Mouse (Mus musculus) kidney, embryonic 14.5 days (tissue): ENCODE measurements around the gene Ggps1. TPM values are rescaled to one million over a fixed set of nuclear protein-coding genes. Genes with fewer than 3 reads are reported as not detected.

Experiments used
- ATAC-seq: fragments of 200-750 bp; cut with Nextera tagmentation; 2 replicates; pipeline ENCODE4 v1.8.0; 2017; ENCODE audit warnings: moderate number of reproducible peaks, mild to moderate bottlenecking, moderate TSS enrichment, moderate library complexity; ENCODE audit not compliant: low FRiP score, low TSS enrichment
- H3K27ac ChIP-seq: fragments of 300-500 bp; sonication (generic); 2 replicates; pipeline ENCODE4 v1.5.1; 2014; ENCODE audit warnings: low read depth, mild to moderate bottlenecking, low read length, moderate library complexity, mixed read lengths
- H3K27me3 ChIP-seq: fragments of 300-500 bp; sonication (generic); 2 replicates; pipeline ENCODE4 v1.6.1; 2014; ENCODE audit warnings: mild to moderate bottlenecking, low read length; ENCODE audit not compliant: control insufficient read depth, insufficient read depth
- H3K36me3 ChIP-seq: fragments of 300-500 bp; sonication (generic); 2 replicates; pipeline ENCODE4 v1.6.1; 2014; ENCODE audit warnings: low read length, mixed read lengths; ENCODE audit not compliant: control insufficient read depth, insufficient read depth
- H3K4me1 ChIP-seq: fragments of 300-500 bp; sonication (generic); 2 replicates; pipeline ENCODE4 v1.6.1; 2014; ENCODE audit warnings: low read length, mixed read lengths; ENCODE audit not compliant: control insufficient read depth, insufficient read depth
- H3K4me2 ChIP-seq: fragments of 300-500 bp; sonication (generic); replicated peaks from 2 replicates; pipeline ENCODE4 v1.6.1; 2014; ENCODE audit warnings: low read depth, mild to moderate bottlenecking, low read length
- H3K4me3 ChIP-seq: fragments of 300-500 bp; sonication (generic); 2 replicates; pipeline ENCODE4 v1.5.1; 2014; ENCODE audit warnings: mild to moderate bottlenecking, low read length
- H3K9ac ChIP-seq: fragments of 300-500 bp; sonication (generic); 2 replicates; pipeline ENCODE4 v1.6.1; 2014; ENCODE audit warnings: low read depth, mild to moderate bottlenecking, low read length, moderate library complexity
- H3K9me3 ChIP-seq: fragments of 300-500 bp; sonication (generic); 2 replicates; pipeline ENCODE4 v1.6.1; 2016; ENCODE audit warnings: low read length; ENCODE audit not compliant: control insufficient read depth
- WGBS: fragments of 180-500 bp; shearing (Covaris S2); extraction: QIAGEN DNeasy Blood & Tissue Kit; methylation state at CpG from one replicate; pipeline ENCODE4 v1.1.7; 2014; 5-methylcytosine and 5-hydroxymethylcytosine counted together
- polyA plus RNA-seq: library from polyadenylated mRNA; unstranded; fragments of >200 nt; fragmentation: Nextera tagmentation; extraction: Ambion mirVana; gene quantifications from 2 replicates; pipeline ENCODE4 v1.2.1, GENCODE M21; 2014

The Ggps1 gene
- 44.2 and 57.2 TPM in 2 replicates for polyA plus RNA-seq

DNA sequence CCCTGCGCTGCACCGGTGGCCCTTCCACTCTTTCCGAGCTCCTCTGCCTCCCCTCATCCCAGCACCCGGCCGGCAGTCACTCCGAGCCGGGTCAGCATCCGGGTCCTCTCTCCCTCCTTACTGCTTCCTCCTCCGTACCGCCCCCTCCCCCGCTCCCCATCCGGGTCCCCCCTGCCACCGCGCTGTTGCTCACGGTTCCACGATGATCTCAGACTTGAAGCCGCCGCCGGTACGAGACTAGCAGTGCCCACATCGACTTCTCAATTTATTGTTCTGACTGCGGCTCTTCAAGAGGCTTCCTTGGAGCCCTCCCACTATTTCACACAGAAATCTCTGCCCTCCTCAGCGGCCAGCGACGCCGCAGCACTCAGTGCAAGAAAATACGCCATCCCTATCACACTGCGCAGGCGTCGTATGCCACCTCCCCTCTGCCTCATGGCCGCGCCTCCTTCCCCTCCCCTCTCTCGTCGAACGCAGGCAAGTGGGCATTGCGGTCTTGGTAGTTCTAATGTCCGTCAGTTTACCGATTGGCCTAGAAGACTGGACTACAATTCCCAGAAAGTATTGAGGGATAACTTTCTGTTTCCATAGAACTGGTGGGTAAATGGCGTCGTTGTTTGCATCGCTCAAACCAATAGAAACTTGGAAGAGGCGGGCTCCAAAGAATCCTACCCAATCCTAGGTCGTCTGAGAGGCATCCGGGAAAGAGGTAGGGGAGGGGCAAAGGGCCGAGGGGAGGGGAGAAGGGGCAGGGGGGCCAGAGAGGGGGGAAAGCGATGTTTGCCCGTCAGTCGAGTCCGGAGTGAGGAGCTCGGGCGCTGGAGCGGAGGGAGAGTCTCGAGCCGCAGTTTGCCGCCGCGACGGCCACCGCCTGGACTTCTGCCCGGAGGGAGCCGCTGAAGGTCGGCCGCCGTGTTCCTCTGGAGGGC lies at the start of gene Ggps1, which contains the start of gene Arid4b:
Gene Ggps1, minus strand, starts transcription at position 476 of the 929 bp plus-strand sequence.
Gene Arid4b, plus strand, starts transcription at position 220 of the 929 bp plus-strand sequence.
- no peaks in the 10 kb centered on the region for H3K4me1 ChIP-seq
- H3K36me3 ChIP-seq: peaks cover 9% of the 10 kb centered on the region; the same call in 1 of the 2 replicates
- no peaks in the 10 kb centered on the region for H3K27me3 ChIP-seq
- peak within 1 kb of the TSS; percentile 97 for H3K27ac ChIP-seq
- under 1% methylated on average over 57 of the region's 64 CpGs for WGBS
- peak within 1 kb of the TSS; percentile 94 for H3K9ac ChIP-seq
- H3K4me2 ChIP-seq: peak within 1 kb of the TSS; percentile 65
- no peaks in the 10 kb centered on the region for H3K9me3 ChIP-seq
- H3K4me3 ChIP-seq: peak within 1 kb of the TSS; percentile 96
- peak; percentile 98 for ATAC-seq

DNA sequence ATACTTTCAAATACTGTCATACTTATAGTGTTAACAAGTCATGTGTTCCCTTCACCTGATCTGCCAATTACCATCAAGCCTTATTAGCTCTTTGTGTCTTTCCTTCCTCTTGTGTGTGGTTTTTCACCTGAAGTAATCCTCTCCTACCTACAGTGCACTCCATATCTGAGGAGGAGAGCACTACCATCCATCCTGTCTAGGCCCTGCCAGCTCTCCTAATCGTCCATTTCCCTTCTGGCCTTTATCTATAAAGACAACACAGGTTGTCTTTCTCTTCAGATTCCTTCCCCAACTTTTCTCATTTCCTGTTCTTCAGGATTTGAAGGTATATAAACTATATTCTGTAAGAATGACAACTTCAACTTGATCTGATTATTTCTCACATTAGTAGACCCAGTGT lies 47.9 kb upstream of the Ggps1 start:
- Histone ChIP-seq H3K36me3 (no peaks in the 10 kb centered on the region), H3K4me1 (0 out of 2 replicates have a peak, but pooled peaks cover 5% of the 10 kb centered on the region), H3K4me2 (no peak overlapping the region), H3K27ac (no peak overlapping the region), H3K27me3 (no peaks in the 10 kb centered on the region), H3K9ac (no peak overlapping the region), H3K9me3 (no peaks in the 10 kb centered on the region), H3K4me3 (no peak overlapping the region)
- WGBS: 48% methylated on average over 1 of the region's 1 CpGs
- no peak for ATAC-seq

DNA sequence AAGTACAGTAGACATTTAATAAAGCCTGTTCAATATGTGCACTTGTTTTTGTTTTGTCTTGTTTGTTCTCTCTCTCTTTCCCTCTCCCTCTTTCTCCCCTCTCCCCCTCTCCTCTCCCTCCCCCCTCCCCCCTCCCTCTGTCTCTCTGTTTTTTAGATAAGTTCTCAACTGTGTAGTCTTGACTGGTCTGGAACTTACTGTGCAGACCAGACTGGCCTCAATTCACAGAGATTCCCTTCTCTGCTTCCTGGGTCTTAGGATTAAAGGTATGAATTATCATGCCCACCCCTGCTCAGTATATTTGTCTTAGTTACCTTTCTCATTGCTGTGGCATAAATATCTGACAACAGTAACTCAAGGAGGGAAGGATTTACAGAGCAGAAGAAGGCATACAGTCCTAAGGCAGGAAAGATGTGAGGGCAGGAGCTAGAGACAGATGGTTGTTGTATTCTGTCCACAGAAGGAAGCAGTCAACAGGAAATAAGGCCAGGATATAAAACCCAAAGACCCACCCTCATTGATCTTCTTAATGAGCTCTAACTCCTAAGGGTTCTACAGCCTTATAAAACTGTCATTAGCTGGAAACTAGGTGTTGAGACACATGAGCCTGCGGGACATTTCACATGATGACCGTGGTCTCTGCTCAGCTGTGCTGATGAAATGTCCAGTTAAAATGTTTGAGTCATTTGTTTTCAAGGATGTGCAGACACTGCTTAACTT lies 47.0 kb upstream of the Ggps1 start:
- 29% methylated on average over 2 of the region's 2 CpGs for WGBS
- H3K27ac ChIP-seq: no peak overlapping the region
- H3K4me3 ChIP-seq: no peak overlapping the region
- H3K27me3 ChIP-seq: no peaks in the 10 kb centered on the region
- H3K4me1 ChIP-seq: 0 out of 2 replicates have a peak, but pooled peaks cover 5% of the 10 kb centered on the region
- H3K4me2 ChIP-seq: no peak overlapping the region
- no peaks in the 10 kb centered on the region for H3K36me3 ChIP-seq
- peak; percentile 87 for ATAC-seq
- H3K9ac ChIP-seq: no peak overlapping the region
- H3K9me3 ChIP-seq: no peaks in the 10 kb centered on the region

DNA sequence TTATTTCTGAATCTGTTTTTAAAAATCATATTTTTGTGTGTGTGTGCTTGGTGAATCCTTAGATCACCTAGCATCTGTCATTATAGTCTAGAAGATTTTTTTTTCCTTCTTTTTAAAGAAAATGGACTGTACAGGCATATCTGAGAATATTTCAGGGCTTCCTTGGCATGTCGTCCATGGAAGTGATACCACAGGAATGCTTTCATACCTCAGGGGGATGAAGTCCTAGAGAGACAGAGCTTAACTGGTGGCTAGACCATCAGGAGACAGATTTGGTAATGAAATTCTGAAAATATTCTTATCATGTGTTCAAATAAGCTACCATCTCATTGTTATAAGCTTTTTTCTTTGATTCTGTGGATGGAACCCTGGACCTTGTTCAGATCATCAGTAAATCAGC lies 39.7 kb upstream of the Ggps1 start:
- H3K4me2 ChIP-seq: no peak overlapping the region
- 73% methylated on average over 1 of the region's 1 CpGs for WGBS
- no peak overlapping the region for H3K27ac ChIP-seq
- H3K36me3 ChIP-seq: no peaks in the 10 kb centered on the region
- ATAC-seq: no peak
- no peak overlapping the region for H3K4me3 ChIP-seq
- H3K9me3 ChIP-seq: no peaks in the 10 kb centered on the region
- no peaks in the 10 kb centered on the region for H3K27me3 ChIP-seq
- no peaks in the 10 kb centered on the region for H3K4me1 ChIP-seq
- H3K9ac ChIP-seq: no peak overlapping the region

DNA sequence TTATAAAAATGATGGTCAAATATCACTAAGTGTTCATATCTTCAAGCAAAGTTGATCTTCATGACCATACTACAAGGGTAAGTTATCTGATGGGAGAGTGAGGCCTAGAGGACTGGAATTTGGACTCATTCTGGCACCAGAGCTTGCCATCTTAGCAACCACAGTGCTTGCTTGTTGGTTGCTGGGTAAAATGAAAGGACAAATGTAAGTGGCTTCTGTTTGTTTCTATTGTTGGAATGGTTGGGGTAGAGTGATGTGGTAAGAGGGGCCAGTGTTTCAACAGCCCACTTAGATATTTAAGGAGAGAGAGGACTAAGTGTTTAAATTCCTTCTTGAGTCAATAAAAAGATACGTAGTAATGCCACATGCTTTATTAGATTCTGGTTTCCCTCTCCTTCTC lies 25.4 kb upstream of the Ggps1 start:
- H3K27me3 ChIP-seq: no peaks in the 10 kb centered on the region
- H3K27ac ChIP-seq: no peak overlapping the region
- 93% methylated on average over 1 of the region's 1 CpGs for WGBS
- H3K9me3 ChIP-seq: no peaks in the 10 kb centered on the region; the same call in 1 of the 2 replicates
- no peak overlapping the region for H3K9ac ChIP-seq
- H3K4me3 ChIP-seq: no peak overlapping the region
- H3K4me1 ChIP-seq: no peaks in the 10 kb centered on the region
- ATAC-seq: no peak
- no peak overlapping the region for H3K4me2 ChIP-seq
- no peaks in the 10 kb centered on the region for H3K36me3 ChIP-seq

DNA sequence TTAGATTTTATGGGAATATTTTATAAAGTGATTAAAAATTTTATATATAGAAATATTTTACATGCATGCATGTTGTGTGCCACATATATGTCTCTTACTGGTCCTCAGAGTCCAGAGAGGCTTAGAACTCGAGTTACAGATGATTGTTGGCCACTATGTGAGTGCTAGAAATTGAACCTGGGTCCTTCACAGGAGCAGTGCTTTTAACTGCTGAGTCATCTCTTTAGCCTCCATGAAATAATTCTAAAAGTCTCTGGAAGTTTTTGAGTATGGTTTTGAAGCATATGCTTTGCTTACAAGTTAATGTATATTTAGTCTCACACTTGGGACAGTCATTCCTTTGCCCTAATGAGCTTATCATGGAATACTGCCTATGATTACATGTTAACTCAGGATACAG lies 12.0 kb upstream of the Ggps1 start:
- ATAC-seq: no peak
- Histone ChIP-seq H3K9me3 (no peaks in the 10 kb centered on the region), H3K4me2 (no peak overlapping the region), H3K9ac (no peak overlapping the region), H3K27me3 (no peaks in the 10 kb centered on the region), H3K36me3 (no peaks in the 10 kb centered on the region; the same call in 1 of the 2 replicates), H3K4me1 (no peaks in the 10 kb centered on the region), H3K27ac (no peak overlapping the region), H3K4me3 (no peak overlapping the region)
- 94% methylated on average over 1 of the region's 1 CpGs for WGBS

DNA sequence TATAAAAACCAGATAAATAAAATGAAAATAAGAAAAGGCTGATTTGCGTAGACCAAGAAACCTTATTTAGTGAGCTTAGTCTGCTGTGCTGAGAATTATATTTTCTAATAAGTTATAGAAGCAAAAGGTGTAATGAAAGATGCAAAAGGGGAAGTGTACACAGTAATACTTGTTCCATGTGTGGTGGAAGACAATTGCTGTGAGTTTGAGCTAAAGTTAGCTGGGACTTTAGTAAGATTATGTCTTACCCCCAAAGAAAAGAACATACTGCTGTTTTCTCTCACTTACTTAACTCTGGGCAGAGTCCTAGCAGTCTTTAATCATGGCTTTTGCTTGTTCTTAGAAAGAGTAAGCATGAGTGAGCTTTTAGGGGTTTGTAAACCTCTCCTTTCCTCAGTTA lies 11.1 kb upstream of the Ggps1 start:
- WGBS: 95% methylated on average over 1 of the region's 1 CpGs
- no peak for ATAC-seq
- H3K4me3 ChIP-seq: no peak overlapping the region
- H3K9ac ChIP-seq: no peak overlapping the region
- H3K4me2 ChIP-seq: no peak overlapping the region
- H3K27me3 ChIP-seq: no peaks in the 10 kb centered on the region
- H3K36me3 ChIP-seq: no peaks in the 10 kb centered on the region; the same call in 1 of the 2 replicates
- no peaks in the 10 kb centered on the region for H3K9me3 ChIP-seq
- H3K27ac ChIP-seq: no peak overlapping the region
- H3K4me1 ChIP-seq: no peaks in the 10 kb centered on the region

DNA sequence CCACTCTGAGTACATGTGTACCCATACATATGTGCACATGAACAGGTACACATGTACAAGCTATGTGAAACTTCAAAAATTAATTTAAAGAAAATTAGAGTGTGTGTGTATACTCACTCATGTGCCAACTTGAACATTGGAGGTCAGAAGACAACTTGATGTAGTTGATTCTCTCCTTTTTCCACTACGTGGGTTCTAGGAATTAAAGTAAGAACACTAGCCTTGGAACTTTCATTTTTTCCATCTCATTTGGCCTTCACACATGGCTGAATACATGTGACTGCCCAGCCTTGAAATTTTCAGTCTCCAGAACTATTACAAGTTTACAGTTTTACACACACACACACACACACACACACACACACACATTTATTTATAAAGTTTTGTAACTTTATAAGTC lies 6.0 kb upstream of the Ggps1 start:
- whole genome bisulfite sequencing: 84% methylated on average over 1 of the region's 1 CpGs
- H3K9me3 ChIP-seq: no peaks in the 10 kb centered on the region

DNA sequence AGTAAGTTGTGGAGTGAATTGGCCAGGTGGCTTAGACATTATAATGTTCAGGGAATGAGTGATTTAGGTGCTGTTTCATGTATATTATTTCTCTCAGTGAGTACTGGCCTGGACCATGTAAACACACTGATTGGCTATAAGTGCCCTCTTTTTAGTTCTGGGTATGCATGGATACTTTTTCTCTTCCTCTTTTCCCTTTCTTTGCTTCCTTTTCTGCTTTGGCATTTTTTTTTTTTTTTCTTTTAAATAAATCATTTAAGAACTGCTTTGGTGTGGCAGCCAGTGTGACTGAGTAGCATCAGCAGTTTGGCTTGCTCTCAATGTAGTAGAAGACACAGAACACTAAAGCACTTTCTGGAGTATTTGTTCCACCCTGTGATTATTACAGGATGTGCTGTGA lies 4.7 kb upstream of the Ggps1 start:
- Histone ChIP-seq H3K27me3 (no peaks in the 10 kb centered on the region), H3K36me3 (no peaks in the 10 kb centered on the region; the same call in 1 of the 2 replicates), H3K9me3 (no peaks in the 10 kb centered on the region), H3K4me1 (no peaks in the 10 kb centered on the region), H3K9ac (no peak overlapping the region), H3K4me2 (no peak overlapping the region), H3K4me3 (no peak overlapping the region), H3K27ac (no peak overlapping the region)
- ATAC-seq: no peak

More for the DNA sequence above, 6.0 kb upstream of the Ggps1 start:
- Histone ChIP-seq H3K27me3 (no peaks in the 10 kb centered on the region), H3K4me3 (no peak overlapping the region), H3K36me3 (no peaks in the 10 kb centered on the region; the same call in 1 of the 2 replicates), H3K9ac (no peak overlapping the region), H3K4me1 (no peaks in the 10 kb centered on the region), H3K4me2 (no peak overlapping the region), H3K27ac (no peak overlapping the region)
- no peak for ATAC-seq
